ENCODE assay signal across 8 mouse cellular contexts in the genomic region with DNA sequence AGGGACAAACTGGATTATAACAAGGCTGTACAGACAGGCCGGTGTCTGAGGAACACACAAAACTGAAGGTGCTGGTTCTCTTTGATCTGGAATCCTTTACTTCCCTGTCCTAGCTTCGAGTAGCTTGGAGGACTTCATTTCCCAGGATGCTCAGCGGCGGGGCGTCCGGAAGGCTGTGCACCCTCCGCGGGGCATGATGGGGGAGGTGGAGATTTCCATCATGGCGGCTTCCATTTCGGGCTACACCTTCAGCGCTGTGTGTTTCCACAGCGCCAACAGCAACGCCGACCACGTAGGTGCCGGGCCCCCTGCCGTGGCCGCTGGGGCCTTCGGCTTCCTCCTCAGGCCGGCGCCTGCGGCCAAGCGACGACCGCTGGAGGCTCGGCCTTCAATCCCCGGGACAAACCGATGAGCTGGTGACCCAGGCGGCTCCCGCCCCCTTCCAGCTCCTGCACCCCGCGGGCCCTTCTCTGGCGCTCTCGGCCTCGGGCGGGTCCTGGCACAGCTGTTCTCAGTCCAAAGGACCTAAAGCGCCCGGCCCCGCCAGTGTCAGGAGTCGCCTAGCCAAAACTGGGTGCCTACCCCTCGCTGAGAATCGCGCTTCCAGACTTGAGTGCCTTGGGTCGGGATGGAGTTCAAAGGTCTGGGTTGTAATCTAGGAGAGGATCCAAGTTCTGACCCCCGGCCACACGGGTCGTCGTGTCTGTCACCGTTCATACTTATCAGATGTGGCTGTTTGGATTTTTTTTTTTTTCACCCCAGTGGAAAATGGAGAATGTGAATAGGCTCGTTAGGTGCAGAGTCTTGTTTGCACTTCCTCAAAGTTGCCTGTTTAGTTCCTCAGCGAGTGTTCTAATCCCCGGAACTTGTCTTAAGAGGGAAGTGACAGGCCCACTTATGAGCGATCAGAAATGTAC. TPM values are rescaled to one million over a fixed set of nuclear protein-coding genes. Genes with fewer than 3 reads are reported as not detected.
DNase-seq lines count a peak whose midpoint lies in the region; ATAC-seq lines count a peak whose summit lies in the region.

A gene (plus strand): TSS at position 184 of the 917 bp plus-strand sequence.

- peak; percentile 98 for ATAC-seq in inflammation-experienced regulatory T-cells, adult 6 months
- peak; percentile 93 for ATAC-seq in megakaryocyte-erythroid progenitor cell, adult 5-6 weeks (replicated peaks; ENCODE audit: low FRiP score, low TSS enrichment, poor library complexity, severe bottlenecking)

- peak; percentile 91 to 97 for DNase-seq in adrenal gland, adult (ENCODE audit: inconsistent age in 2 of 2, low spot score in 1 of 2)
- peak; percentile 95 for DNase-seq in embryo, embryonic 10.5 days (ENCODE audit: low spot score)
- DNase-seq in gastrocnemius, postnatal 14 days = peak; percentile 91
- peak; percentile 82 to 95 for DNase-seq in left cerebral cortex, postnatal 10 days (ENCODE audit: extremely low spot score in 1 of 2, low spot score in 2 of 2)
- DNase-seq in right cerebral cortex, postnatal 25 days = peak; percentile 90
- DNase-seq in urinary bladder, postnatal 4 days (ENCODE audit: low spot score in 2 of 2) = peak; percentile 78 to 89

- intact Hi-C loops in gastrocnemius, postnatal 14 days (cut with DNase I; ENCODE audit: low total_unique reads) = no loop called here
- intact Hi-C loops in left cerebral cortex, postnatal 10 days (cut with DNase I) = no loop called here

RNA-seq across cellular contexts. Expression of the gene that starts here (rescaled TPM):
- 10 to 100 TPM; 18.3 to 20.2 TPM for total RNA-seq in gastrocnemius, postnatal 14 days (2021)
- 10 to 100 TPM; 34.6 to 40.0 (median 35.9) TPM for polyA plus RNA-seq in inflammation-experienced regulatory T-cells, adult 6 months (2017; shearing (Covaris generic))
- total RNA-seq in left cerebral cortex, postnatal 10 days (2021) = 10 to 100 TPM; 23.8 to 27.6 TPM
- total RNA-seq in megakaryocyte-erythroid progenitor cell, adult 5-6 weeks (2014; fragmentation: Nextera tagmentation) = 26.6 and 38.7 TPM in 2 replicates
- 24.3 and 35.7 TPM in 2 replicates for total RNA-seq in megakaryocyte-erythroid progenitor cell, adult 5-6 weeks (2017)

Comparison
In these comparisons a context has a peak if more than half of its experiments do, and no peak if none do; other contexts are left out.
1. Peak in every context shown above with its lines: DNase-seq and ATAC-seq.